Mouse (Mus musculus) intestine, embryonic 15.5 days (tissue): ENCODE results near the gene Hs3st5. TPM values are rescaled to one million over a fixed set of nuclear protein-coding genes. Genes with fewer than 3 reads are reported as not detected.
"Not testable (repeated sequence)": the region's sequence is repeated elsewhere in the genome, so short reads cannot be mapped to it uniquely, and the experiment has no call there.

Source experiments
- ATAC-seq: fragments of 200-750 bp; cut with Nextera tagmentation; 2 replicates; pipeline ENCODE4 v1.8.0; 2017; ENCODE audit warnings: moderate TSS enrichment, moderate library complexity
- H3K27ac ChIP-seq: fragments of 300-500 bp; sonication (generic); 2 replicates; pipeline ENCODE4 v1.5.1; 2015; ENCODE audit warnings: mild to moderate bottlenecking, inconsistent platforms
- H3K27me3 ChIP-seq: fragments of 300-500 bp; sonication (generic); replicated peaks from 2 replicates; pipeline ENCODE4 v1.6.1; 2015; ENCODE audit warnings: inconsistent platforms
- H3K36me3 ChIP-seq: fragments of 300-500 bp; sonication (generic); 2 replicates; pipeline ENCODE4 v1.6.1; 2015; ENCODE audit warnings: inconsistent platforms
- H3K4me1 ChIP-seq: fragments of 300-500 bp; sonication (generic); replicated peaks from 2 replicates; pipeline ENCODE4 v1.6.1; 2015; ENCODE audit warnings: inconsistent platforms
- H3K4me2 ChIP-seq: fragments of 300-500 bp; sonication (generic); replicated peaks from 2 replicates; pipeline ENCODE4 v1.6.1; 2015; ENCODE audit warnings: mild to moderate bottlenecking, inconsistent platforms
- H3K4me3 ChIP-seq: fragments of 300-500 bp; sonication (generic); replicated peaks from 2 replicates; pipeline ENCODE4 v1.5.1; 2015; ENCODE audit warnings: inconsistent platforms
- H3K9ac ChIP-seq: fragments of 300-500 bp; sonication (generic); 2 replicates; pipeline ENCODE4 v1.6.1; 2015; ENCODE audit warnings: inconsistent platforms
- H3K9me3 ChIP-seq: fragments of 300-500 bp; sonication (generic); 2 replicates; pipeline ENCODE4 v1.6.1; 2016; ENCODE audit warnings: inconsistent platforms
- WGBS: fragments of 180-500 bp; shearing (Covaris S2); methylation state at CpG from one replicate; pipeline ENCODE4 v1.1.7; 2015; 5-methylcytosine and 5-hydroxymethylcytosine counted together
- polyA plus RNA-seq: library from polyadenylated mRNA; unstranded; fragments of >200 nt; fragmentation: Nextera tagmentation; extraction: Ambion mirVana; gene quantifications from 2 replicates; pipeline ENCODE4 v1.2.1, GENCODE M21; 2015

The Hs3st5 gene
- polyA plus RNA-seq, 1 experiment from 2014 or later: 1.1 TPM

GRCm38 (mm10) chr10:36572540-36572939, 65.9 kb downstream of the Hs3st5 start:
- no peak overlapping the region for H3K4me3 ChIP-seq
- no peaks in the 10 kb centered on the region for H3K27me3 ChIP-seq
- no peak overlapping the region for H3K27ac ChIP-seq

GRCm38 (mm10) chr10:36578375-36579145, 71.9 kb downstream of the Hs3st5 start:
- Histone ChIP-seq H3K9me3 (no peaks in the 10 kb centered on the region), H3K36me3 (no peaks in the 10 kb centered on the region), H3K4me2 (no peak overlapping the region), H3K9ac (no peak overlapping the region), H3K4me1 (no peaks in the 10 kb centered on the region), H3K27ac (no peak overlapping the region), H3K27me3 (no peaks in the 10 kb centered on the region), H3K4me3 (no peak overlapping the region)
- ATAC-seq: no peak
- 81% methylated on average over 4 of the region's 4 CpGs for WGBS

More at GRCm38 (mm10) chr10:36572540-36572939, 65.9 kb downstream of the Hs3st5 start:
- Histone ChIP-seq H3K9ac (no peak overlapping the region), H3K4me1 (no peaks in the 10 kb centered on the region), H3K9me3 (no peaks in the 10 kb centered on the region), H3K36me3 (no peaks in the 10 kb centered on the region), H3K4me2 (no peak overlapping the region)
- WGBS: 62% methylated on average over 3 of the region's 3 CpGs
- ATAC-seq: no peak

GRCm38 (mm10) chr10:36610400-36610799, 103.8 kb downstream of the Hs3st5 start:
- 74% methylated on average over 1 of the region's 1 CpGs for WGBS
- Histone ChIP-seq H3K36me3 (no peaks in the 10 kb centered on the region), H3K4me3 (no peak overlapping the region), H3K9ac (no peak overlapping the region), H3K4me1 (no peaks in the 10 kb centered on the region), H3K9me3 (no peaks in the 10 kb centered on the region), H3K27me3 (no peaks in the 10 kb centered on the region), H3K27ac (no peak overlapping the region), H3K4me2 (no peak overlapping the region)
- ATAC-seq: no peak

GRCm38 (mm10) chr10:36611415-36611814, 104.8 kb downstream of the Hs3st5 start:
- WGBS: 30% methylated on average over 1 of the region's 1 CpGs
- not testable (repeated sequence) for H3K4me2 ChIP-seq, H3K9me3 ChIP-seq, H3K4me3 ChIP-seq, H3K27me3 ChIP-seq, H3K36me3 ChIP-seq, H3K4me1 ChIP-seq, ATAC-seq, H3K27ac ChIP-seq, H3K9ac ChIP-seq

GRCm38 (mm10) chr10:36623037-36623436, 116.4 kb downstream of the Hs3st5 start:
- H3K27me3 ChIP-seq: no peaks in the 10 kb centered on the region
- H3K9ac ChIP-seq: no peak overlapping the region
- no peak overlapping the region for H3K4me3 ChIP-seq
- no peaks in the 10 kb centered on the region for H3K36me3 ChIP-seq
- WGBS: 87% methylated on average over 1 of the region's 1 CpGs
- no peak overlapping the region for H3K4me2 ChIP-seq
- H3K27ac ChIP-seq: no peak overlapping the region
- no peaks in the 10 kb centered on the region for H3K9me3 ChIP-seq
- no peak for ATAC-seq
- H3K4me1 ChIP-seq: no peaks in the 10 kb centered on the region

GRCm38 (mm10) chr10:36627952-36628351, 121.3 kb downstream of the Hs3st5 start:
- Histone ChIP-seq H3K4me2 (no peak overlapping the region), H3K27me3 (no peaks in the 10 kb centered on the region), H3K27ac (no peak overlapping the region), H3K9me3 (no peaks in the 10 kb centered on the region), H3K36me3 (no peaks in the 10 kb centered on the region), H3K4me3 (no peak overlapping the region), H3K9ac (no peak overlapping the region), H3K4me1 (no peaks in the 10 kb centered on the region)
- WGBS: 91% methylated on average over 4 of the region's 4 CpGs
- ATAC-seq: no peak

- Histone ChIP-seq H3K36me3 (no peaks in the 10 kb centered on the region), H3K27me3 (no peaks in the 10 kb centered on the region), H3K27ac (no peak overlapping the region), H3K4me1 (no peaks in the 10 kb centered on the region), H3K9me3 (no peaks in the 10 kb centered on the region), H3K9ac (no peak overlapping the region), H3K4me3 (no peak overlapping the region), H3K4me2 (no peak overlapping the region)
- no peak for ATAC-seq
- WGBS: 71% methylated on average over 1 of the region's 1 CpGs
Observed at GRCm38 (mm10) chr10:36631746-36632145, 125.1 kb downstream of the Hs3st5 start.

- Histone ChIP-seq H3K36me3 (no peaks in the 10 kb centered on the region), H3K27ac (no peak overlapping the region), H3K4me1 (no peaks in the 10 kb centered on the region), H3K9me3 (no peaks in the 10 kb centered on the region), H3K4me3 (no peak overlapping the region), H3K9ac (no peak overlapping the region), H3K4me2 (no peak overlapping the region), H3K27me3 (no peaks in the 10 kb centered on the region)
- WGBS: 63% methylated on average over 5 of the region's 5 CpGs
- ATAC-seq: no peak
Observed at GRCm38 (mm10) chr10:36650653-36651052, 144.0 kb downstream of the Hs3st5 start.

GRCm38 (mm10) chr10:36713974-36714373, 207.4 kb downstream of the Hs3st5 start:
- H3K9me3 ChIP-seq: no peaks in the 10 kb centered on the region
- H3K36me3 ChIP-seq: no peaks in the 10 kb centered on the region
- no peaks in the 10 kb centered on the region for H3K27me3 ChIP-seq
- H3K4me3 ChIP-seq: no peak overlapping the region
- WGBS: 62% methylated on average over 3 of the region's 3 CpGs
- no peak overlapping the region for H3K9ac ChIP-seq
- H3K27ac ChIP-seq: no peak overlapping the region
- no peak for ATAC-seq
- H3K4me1 ChIP-seq: no peaks in the 10 kb centered on the region
- H3K4me2 ChIP-seq: no peak overlapping the region

GRCm38 (mm10) chr10:36726239-36726638, 219.6 kb downstream of the Hs3st5 start:
- Histone ChIP-seq H3K27ac (no peak overlapping the region), H3K4me3 (no peak overlapping the region), H3K9ac (no peak overlapping the region), H3K4me2 (no peak overlapping the region), H3K27me3 (no peaks in the 10 kb centered on the region), H3K36me3 (no peaks in the 10 kb centered on the region), H3K9me3 (no peaks in the 10 kb centered on the region), H3K4me1 (no peaks in the 10 kb centered on the region)
- ATAC-seq: no peak
- 81% methylated on average over 3 of the region's 3 CpGs for WGBS

- no peak overlapping the region for H3K9ac ChIP-seq
- no peaks in the 10 kb centered on the region for H3K27me3 ChIP-seq
- ATAC-seq: no peak
- H3K4me3 ChIP-seq: no peak overlapping the region
- WGBS: 55% methylated on average over 13 of the region's 13 CpGs
- no peaks in the 10 kb centered on the region for H3K9me3 ChIP-seq
- H3K36me3 ChIP-seq: no peaks in the 10 kb centered on the region
- no peak overlapping the region for H3K4me2 ChIP-seq
- no peak overlapping the region for H3K27ac ChIP-seq
- H3K4me1 ChIP-seq: no peaks in the 10 kb centered on the region
Observed at GRCm38 (mm10) chr10:36729361-36730098, 222.9 kb downstream of the Hs3st5 start.

- no peak for ATAC-seq
- Histone ChIP-seq H3K36me3 (no peaks in the 10 kb centered on the region), H3K4me1 (no peaks in the 10 kb centered on the region), H3K4me3 (no peak overlapping the region), H3K27me3 (no peaks in the 10 kb centered on the region), H3K9ac (no peak overlapping the region), H3K27ac (no peak overlapping the region), H3K4me2 (no peak overlapping the region), H3K9me3 (no peaks in the 10 kb centered on the region)
Observed at GRCm38 (mm10) chr10:36739375-36739774, 232.8 kb downstream of the Hs3st5 start.

- no peaks in the 10 kb centered on the region for H3K4me1 ChIP-seq
- no peak overlapping the region for H3K27ac ChIP-seq
- WGBS: 79% methylated on average over 1 of the region's 1 CpGs
- ATAC-seq: no peak; the same call in 1 of the 2 replicates
- H3K4me3 ChIP-seq: no peak overlapping the region
- H3K27me3 ChIP-seq: no peaks in the 10 kb centered on the region
- H3K9ac ChIP-seq: no peak overlapping the region
- H3K4me2 ChIP-seq: no peak overlapping the region
- H3K9me3 ChIP-seq: no peaks in the 10 kb centered on the region
- H3K36me3 ChIP-seq: no peaks in the 10 kb centered on the region
Observed at GRCm38 (mm10) chr10:36750021-36750420, 243.4 kb downstream of the Hs3st5 start.
